Mouse (Mus musculus) bone marrow macrophage, adult 2 months (primary cell): ENCODE results near the gene Kalrn.

Experiments used
- CTCF ChIP-seq: IDR thresholded peaks from 2 replicates; pipeline ENCODE4 v1.5.1; 2012; ENCODE audit warnings: low read depth, mild to moderate bottlenecking, low read length, moderate library complexity
- POLR2A ChIP-seq: IDR thresholded peaks from 2 replicates; pipeline ENCODE4 v1.6.1; 2012; ENCODE audit warnings: mild to moderate bottlenecking, low read depth, low read length, borderline replicate concordance

- no peak for TF ChIP-seq POLR2A
- no peak for TF ChIP-seq CTCF
Measured at GRCm38 (mm10) chr16:33990712-33991111, 582.6 kb downstream of the Kalrn start.
